Mouse (Mus musculus) lung, postnatal 14 days (tissue): ENCODE measurements around the gene Vsx1.
A peak's percentile ranks its signal among the peaks of the same experiment; 100 is the strongest.

Experiments used
- DNase-seq: peaks from one replicate; pipeline ENCODE4 v3.0.0; 2021

Gene Vsx1

DNA sequence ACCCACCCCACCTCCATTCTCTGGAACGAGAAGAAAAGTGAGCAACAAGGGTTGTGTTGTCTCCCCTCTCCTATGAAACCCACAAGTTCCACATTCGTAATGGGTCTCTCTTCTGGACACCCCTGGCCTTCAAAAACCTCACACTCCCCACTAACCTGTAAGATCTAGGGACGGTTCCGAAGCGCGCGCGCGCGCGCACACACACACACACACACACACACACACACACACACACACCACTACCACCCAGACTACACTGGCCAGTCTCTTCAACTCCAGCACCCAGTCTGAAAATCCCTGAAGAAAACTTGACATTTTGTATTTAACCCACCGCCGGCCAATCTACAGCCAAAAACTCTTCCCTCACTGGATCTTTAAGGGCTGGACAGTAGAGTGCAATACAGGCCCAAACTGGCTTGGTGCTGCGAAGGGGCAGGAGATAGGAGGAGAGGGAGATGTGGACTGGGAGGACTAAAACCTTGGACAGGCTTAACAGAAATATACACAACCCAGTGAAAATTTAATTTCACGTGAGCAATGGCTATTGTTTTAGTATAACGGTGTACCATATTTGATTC, at the start of gene Vsx1:
TSS of gene Vsx1 (minus strand) at position 138 of the 578 bp plus-strand sequence.
- no peak for DNase-seq

DNA sequence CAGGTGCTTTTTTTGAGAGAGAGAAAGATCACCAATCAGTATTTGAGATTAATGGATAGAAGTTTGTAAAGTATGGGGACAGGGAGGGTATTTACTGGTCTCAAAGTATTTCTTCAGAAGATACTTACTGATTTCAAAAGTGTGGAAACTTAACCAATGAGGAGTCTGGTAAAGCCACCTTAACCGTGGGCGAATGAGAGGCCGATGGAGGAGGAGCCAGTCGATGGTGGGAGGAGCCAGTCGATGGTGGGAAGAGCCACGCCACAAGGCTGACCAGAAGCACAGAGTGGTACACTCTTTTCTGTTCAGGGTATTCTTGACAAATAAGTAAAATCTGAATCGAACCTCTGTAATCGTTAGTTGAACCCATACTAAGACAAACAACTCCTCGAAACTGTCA, 48.7 kb upstream of the Vsx1 start:
- DNase-seq: no peak

DNA sequence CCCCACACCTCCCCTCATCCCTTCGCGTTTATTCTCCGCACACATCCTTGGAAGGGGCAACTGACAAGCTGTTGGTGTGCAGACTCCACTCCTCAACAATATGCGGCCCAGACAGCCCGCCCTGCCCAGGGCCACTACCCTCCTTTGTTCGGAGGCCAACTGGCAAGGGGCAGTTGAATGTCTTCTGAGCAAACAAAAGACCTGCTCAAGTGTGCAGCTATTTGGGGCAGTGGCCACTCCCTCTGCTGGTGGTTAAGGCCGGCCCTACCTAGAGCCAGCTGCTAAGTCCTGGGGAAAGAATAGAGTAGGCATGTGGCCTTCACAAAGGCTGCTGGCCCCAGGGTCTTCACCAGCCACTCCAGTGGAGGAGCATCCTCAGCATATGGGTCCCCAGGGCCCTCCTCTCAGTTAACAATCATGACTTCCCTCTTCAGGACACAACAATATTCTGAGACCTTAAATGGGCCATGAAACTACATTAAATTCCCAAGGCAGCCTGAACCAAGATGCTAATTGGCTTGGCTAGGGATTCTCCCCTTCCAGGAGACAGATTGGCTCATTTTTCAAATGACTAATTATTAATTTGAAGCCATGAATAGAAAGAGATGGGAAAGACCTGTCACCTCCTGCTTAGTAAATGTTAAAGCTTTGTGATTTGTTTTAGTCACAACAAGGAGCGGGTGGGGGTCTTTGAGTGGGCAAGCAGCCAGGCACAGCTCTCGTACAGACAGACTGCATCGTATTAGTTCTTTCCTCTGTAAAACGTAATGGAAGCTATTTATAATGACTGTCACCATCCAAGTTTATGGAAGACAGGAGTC, 46.8 kb upstream of the Vsx1 start:
- DNase-seq: no peak

DNA sequence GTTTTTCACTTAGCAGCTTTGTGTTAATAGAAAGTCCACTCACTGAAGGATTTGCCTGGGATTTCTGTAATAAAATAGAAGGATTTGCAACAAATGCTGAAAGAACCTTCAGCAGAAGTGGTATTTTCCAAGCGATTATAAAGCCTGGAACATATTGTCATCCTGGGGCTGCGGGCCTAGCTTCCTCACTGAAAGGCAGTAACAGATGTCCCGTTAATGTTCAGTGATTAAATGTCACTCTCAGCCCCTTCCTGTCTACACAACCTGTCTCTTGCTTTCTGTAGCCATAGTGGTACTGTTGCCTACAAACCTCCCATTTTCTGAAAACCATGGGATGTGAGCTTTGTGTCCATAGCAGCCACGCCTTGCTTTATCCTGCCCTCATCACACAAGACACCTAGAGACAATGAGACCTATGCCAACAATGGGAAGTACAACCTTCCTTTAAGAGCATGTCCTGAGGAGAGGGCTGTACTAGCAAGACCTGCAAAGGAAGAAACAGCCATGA, 23.1 kb upstream of the Vsx1 start:
- no peak for DNase-seq

DNA sequence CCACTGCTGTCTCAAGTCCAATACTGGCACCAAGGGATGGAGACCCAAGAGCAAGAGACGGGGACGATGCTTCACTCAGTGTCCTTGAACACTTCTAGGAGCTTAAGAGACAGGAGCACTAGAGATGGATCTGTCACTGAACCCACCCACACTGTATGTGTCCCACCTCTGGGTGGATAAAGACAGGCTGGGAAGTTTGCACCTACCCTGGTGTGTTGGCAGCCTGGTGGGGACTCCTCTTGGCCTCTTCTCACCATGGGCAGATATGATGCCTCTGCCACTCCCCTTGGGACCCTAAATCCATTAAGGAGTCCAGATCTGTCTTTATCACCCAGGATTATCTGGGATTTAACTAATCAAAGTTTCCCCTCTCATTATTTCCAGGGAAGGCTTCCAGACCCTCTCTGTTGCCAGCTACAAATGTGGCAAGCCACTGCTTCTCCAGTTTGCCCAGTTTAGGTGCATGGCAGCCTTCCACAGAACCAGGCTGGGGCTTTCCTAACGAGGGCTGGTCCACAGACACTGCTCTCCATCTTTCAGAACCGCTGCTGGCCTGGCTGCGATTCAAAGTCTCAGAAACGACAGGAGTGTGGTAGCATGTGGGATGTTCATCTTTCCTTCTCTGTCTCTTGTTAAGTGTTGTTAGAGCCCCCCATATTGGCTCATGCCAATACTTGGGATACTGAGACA, 2.5 kb upstream of the Vsx1 start:
- DNase-seq: no peak

DNA sequence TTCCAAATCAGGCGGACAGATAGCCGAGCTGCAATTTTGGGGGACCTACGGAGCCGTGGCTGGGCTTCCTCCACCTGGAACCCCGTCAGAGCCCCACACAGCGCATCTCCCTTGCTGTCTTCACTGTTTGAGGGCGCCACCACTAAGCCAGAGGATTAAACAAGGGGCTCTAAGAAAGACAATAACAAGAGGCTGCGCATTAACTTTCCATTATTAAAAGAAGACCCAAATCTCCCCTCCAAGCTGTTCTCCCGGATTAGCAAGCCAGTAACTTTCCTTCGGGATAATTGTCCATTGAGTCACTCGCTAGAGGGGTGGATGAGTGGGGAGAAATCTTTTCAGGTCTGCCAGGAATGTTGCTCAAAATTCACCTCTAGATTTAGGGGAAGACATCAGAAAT, 1.1 kb upstream of the Vsx1 start:
- no peak for DNase-seq

DNA sequence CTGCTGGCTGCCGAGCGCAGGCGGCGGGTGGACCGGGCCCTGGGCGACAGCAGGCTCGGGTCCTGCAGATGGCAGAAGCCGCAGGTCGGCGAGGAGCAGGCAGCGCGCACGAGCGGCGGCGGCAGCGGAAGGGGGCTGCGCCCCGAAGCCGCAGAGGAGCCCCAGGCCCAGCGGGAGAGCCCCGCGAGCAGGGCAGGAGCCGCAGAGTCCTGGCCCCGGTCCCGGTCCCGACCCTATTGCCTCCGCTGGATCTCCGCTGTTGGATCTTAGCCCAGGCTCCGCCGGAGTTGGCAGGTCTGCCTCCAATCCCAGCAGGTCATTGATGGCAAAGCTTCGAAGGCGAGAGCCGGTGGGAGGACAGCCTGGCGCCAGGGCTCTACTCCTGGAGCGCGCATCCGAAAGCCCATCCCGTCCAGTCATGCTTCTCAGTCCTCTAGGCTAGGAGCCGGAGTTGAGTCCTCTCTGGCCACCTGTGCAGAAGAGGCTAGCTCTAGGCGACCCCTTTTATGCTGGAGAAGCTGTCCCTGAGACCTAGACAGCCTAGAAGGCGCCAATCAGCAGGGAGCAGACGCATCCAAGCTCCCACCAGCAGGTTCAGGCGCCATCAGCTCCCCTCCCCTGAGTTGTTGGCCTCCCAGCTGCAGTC, 496 bp downstream of the Vsx1 start:
- DNase-seq: no peak

DNA sequence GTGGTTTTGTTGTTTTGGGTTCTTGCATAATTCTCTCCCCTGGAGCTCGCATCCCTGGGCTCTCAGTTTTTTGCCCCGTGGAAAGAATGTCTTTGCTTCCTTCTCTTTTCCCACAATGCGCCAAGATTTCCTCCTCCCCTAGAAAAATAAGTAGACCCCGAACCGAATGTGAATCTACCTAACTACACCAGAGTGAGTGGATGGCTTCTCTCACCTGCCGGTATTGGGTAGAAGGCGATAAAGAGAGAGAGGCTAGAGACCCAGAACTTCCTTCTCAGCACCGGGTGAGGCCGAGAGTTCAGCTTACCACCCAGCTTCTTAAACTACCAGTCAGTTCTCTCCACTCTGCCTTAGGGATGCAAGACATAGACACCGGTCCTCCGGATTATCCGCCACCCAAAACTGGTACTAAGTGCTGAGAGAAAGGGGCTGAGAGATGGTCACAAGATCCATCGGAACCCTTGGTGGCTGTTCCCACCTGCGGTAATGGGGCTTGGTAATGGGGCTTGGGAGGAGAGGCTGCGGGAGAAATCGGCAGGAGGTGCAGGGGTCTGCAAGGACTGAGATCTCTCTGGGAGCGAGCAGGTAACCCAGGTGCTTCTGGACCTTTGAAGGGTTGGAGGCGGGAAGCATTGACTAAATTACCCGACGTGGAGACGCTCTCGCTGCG, 1.2 kb downstream of the Vsx1 start:
- DNase-seq: no peak

DNA sequence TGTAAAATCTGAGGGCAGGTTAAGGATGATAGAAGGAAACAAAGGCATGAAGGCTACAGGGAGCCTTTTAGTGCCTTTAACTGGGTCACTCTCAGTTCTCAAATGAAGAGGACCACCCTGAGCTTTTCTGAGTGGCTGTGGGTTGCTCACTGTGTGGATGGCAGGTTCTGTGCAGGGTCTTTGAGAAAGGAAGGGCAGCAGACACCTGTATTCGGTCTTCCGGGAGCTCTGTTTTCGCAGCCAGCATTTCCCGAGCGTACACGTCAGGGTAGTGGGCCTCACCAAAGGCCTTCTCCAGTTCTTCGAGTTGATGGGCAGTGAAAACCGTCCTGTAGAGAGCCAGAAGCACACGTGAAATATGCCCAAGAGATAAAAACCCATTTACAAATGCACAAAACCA, 3.8 kb downstream of the Vsx1 start:
- no peak for DNase-seq

DNA sequence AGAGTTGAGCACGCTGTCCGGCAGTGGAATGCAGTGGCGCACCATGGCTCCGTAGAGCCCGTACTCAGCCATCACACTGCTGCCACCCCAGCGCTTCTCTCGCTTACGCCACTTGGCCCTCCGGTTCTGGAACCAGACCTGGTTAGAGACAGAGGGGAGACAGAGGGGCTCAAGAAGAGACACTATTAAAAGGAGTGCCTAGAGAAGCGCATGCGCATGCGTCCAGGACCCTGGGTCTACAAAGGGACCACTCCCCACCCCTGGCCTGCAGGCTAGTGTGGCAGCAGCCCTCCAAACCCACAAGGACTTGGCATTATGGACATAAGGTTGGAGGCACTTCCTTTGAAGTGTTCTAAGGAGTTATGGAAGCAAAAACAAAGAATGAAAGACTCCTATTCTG, 4.7 kb downstream of the Vsx1 start:
- no peak for DNase-seq

DNA sequence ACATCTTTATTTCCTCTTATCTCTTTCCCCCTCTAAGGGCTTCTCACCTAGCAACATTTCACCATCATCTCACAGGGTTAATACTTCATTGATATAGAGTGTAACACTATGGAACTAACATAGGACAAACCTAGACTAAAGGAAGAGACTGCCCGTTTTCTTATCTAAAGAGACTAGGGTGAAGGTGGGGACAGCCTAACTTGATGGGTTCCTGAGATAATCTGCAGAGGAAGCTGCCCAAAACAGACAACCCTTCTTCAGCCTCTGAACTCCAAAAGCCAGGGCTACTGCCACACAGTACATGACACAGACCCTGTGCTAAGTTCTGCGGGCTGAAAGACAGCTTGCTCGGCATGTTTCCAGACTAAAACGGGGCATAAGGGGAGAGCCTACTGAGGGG, 7.6 kb downstream of the Vsx1 start:
- no peak for DNase-seq

DNA sequence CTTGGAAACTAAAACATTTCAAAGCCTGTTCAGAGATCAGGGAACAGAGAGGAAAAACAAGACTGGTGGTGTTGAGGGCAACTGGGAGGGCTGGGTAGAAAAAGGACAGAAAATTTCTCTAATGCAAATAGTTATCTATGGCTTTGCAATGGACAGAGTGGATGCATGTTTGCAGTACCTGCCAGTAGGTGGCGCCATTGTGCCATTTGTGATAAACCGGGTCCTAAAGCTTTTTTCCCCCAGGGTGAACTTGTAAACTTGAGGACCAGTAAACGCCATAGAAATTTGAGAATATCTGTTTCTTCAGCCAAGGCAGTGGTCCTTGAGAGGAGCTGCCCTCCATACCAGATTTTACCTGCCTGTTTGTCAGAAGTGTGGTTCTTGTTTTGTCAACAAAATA, 10.8 kb downstream of the Vsx1 start:
- peak; percentile 84 for DNase-seq

DNA sequence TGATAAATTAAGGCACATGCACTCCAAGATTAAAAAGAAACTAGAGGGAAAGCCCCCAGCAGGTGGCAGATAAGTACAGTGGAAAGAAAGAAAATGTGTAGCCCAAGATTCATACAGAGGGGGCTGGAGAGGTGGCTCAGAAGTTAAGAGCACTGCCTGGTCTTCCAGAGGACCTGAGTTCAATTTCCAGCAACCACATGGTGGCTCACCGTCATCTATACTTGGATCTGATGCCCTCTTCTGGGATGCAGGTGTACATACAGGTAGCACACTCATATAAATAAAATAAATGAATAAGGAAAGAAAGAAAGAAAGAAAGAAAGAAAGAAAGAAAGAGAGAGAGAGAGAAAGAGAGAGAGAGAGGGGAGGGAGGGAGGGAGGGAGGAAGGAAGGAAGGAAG, 13.6 kb downstream of the Vsx1 start:
- no peak for DNase-seq

DNA sequence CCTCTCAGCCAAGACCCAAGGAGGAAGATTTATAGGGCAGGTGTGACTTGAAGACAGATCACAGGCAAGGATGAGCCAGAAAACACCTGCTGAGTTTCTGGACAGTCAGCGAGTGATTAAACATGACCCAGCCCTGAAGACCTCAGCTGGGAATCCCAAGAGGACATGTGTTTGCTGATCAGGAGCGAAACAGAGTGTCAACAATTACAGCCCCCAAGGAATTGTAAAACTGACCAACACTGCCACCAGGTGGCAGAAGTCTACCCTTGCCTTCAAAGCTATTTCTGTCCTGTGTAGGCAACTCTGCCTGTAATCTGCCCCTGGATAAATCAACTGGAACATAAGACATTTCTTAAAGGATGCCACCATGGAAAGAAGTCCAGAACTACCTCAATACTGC, 14.3 kb downstream of the Vsx1 start:
- DNase-seq: peak; percentile 74

DNA sequence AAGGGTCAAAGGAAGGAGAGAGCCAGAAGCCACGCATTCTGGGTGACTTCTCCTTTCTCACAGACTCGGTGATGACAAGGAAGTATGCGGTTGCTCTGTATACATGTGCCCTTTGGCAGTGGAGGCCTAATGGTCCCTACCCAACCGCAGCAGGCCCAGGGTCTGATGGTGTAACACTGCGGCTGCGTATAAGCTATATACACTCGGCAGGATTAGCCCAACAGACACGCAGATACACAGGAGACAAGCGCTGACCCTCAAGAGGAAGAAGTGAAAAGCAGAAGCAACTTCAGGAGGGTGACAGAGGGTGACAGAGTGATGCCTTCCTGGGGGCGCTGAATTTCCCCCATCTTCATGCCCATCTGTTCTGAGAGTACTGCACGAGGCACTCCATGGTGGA, 15.2 kb downstream of the Vsx1 start:
- DNase-seq: no peak

DNA sequence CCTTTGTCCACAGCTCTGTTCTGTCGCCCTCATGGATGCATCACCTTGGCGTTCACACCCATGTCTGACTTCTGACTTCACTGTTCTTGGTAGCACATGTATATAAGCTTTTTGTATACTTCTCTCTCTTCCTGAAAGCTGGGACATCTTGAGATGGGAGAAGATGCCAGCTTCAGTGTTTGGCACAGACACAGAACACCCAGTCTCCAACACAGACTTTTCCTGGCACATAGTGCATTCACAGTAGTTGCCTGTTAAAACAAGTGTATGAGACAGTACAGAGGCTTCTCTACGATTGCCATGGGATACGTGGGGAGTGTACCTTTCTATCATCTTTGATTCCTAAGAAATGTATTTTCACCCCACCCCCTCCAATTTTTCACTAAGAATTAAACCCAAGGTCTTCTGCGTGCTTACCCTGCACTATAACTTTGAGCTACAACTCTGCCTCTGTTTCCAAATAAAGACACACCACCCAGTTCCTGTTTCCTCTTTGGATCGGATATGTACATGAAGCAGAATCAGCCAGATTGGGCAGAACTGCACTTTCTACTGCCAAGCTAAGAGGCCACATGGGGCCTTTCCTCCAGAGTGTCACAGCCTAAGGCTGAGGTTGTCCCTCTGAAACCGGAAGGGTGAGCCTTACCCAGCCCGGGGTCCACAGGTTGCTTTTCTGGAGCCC, 17.4 kb downstream of the Vsx1 start:
- no peak for DNase-seq

DNA sequence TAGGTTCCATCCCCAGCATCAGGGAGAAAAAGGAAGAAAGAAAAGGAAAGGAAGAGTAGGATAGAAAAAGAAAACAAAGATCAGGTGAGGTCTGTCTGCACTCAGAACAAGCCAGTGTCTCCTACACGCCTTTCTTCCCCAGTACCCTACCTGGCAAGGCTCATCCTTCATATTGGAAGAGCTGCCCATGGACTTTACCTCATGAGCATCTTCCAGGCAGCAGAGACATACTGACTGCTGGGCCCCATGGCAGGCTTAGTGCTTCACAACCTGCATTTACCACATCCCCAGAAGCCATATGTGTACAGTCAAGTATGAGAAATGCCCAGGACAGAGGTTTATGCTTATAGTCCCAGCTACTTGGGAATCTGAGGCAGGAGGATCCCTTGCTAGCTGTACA, 18.2 kb downstream of the Vsx1 start:
- no peak for DNase-seq

DNA sequence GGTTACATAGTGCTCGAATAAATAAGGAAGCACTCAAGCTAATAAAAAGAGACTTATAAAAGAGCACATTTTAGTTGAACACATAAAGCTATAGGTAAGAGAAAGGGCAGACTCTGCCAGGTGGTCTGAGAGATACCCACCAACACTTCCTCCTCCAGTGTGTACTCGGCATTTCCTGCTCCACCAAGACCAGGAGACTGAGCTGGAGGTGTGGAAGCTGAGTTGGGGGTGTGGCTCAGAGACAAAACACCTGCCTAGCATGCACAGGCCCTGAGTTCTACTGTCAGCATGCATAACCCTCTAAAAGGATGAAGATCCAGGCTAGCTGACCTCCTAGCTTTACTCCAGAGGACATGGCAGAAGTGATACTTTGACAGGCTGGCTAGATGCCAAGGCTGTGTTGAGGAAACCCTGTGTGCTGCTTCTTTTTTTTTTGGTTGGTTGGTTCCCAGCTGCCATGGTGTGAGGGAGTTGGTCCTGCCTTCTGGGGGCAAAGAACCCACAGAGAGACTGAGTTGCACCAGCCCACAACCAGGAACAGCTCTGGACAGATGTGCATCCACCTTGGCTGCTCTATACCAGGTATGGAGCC, 19.6 kb downstream of the Vsx1 start:
- DNase-seq: peak; percentile 43

DNA sequence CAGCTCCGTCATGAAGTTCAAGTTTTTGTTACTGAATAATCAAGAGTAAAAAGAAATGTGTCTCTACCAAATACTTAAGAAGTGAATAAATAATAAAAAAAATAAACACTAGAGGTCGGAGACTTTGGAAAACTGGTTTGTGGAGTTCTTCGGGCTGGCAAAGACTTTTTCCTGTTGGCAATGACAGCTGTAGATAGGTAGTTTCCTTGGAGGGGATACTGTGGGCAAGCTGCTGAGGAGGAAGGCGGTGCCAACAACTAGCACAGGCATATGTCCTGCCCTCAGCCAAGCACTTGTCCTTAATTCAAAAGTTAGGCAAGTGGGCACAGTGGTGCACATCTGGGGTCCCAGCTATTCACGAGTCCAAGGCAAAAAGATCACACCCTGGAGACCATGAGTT, 20.2 kb downstream of the Vsx1 start:
- DNase-seq: peak; percentile 46

DNA sequence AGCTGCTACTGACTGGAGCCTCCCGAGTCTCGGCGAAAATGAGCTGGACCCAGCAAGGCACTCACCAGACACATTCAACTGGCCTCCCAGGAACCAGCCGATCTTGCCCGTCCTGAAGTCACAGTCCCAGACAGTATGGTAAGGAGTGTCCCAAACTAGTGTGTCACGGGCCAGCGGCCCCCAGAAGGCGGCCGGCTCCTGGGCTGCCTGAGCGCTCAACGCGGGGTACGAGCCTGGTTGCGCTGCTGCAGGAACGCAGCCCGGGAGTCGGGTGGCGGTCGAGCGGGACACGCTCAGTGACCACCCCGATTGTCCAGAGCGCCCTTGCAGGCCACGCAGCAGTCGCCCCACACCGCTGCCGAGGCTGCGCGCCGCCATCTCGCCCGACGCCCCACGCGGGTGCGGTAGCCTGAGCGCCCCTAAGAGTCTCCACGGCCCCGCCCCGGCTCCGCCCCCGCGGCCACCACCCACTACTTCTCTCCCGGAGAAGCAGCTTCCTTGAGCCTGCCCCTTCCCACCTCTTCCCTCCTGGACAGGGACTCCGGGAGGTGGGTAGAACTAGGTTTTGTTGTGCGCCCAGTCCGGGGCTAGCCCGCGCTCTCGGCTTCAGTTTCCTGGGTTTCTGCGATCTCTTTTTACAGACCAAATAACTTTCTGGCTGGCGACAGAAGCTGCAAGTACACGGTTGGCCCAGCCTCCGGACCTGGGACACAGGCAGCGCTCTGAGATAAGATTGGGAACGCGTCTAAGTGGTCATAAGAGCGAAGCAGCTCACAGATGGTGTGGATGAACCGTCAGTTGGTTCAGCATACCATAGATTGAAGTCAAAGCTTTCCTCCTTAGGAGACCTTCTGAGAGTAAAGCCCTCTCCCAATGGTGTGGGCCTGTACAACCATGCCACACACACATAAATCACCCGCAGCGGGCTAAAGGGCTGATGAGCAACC, 21.1 kb downstream of the Vsx1 start, which contains the start of gene Acss1:
TSS of gene Acss1 (minus strand) at position 681 of the 947 bp plus-strand sequence.
- DNase-seq: peak; percentile 80
